Mouse (Mus musculus) kidney, postnatal 0 days (tissue): Measurements from ENCODE around the gene Rrm2. TPM values are rescaled to one million over a fixed set of nuclear protein-coding genes. Genes with fewer than 3 reads are reported as not detected.

Experiments used
- ATAC-seq: fragments of 200-750 bp; cut with Nextera tagmentation; replicated peaks from 2 replicates; pipeline ENCODE4 v1.8.0; 2017; ENCODE audit warnings: low read depth, moderate number of reproducible peaks, moderate TSS enrichment, moderate library complexity; ENCODE audit not compliant: low FRiP score
- DNase-seq: peaks from one replicate; pipeline ENCODE4 v3.0.0-alpha.2; 2016; ENCODE audit warnings: low spot score
- H3K27ac ChIP-seq: fragments of 300-500 bp; sonication (generic); 2 replicates; pipeline ENCODE4 v1.5.1; 2014; ENCODE audit warnings: mild to moderate bottlenecking
- H3K27me3 ChIP-seq: fragments of 300-500 bp; sonication (generic); 2 replicates; pipeline ENCODE4 v1.6.1; 2014; ENCODE audit warnings: low read length, mixed read lengths; ENCODE audit not compliant: insufficient read depth
- H3K36me3 ChIP-seq: fragments of 300-500 bp; sonication (generic); 2 replicates; pipeline ENCODE4 v1.6.1; 2014; ENCODE audit warnings: low read length, mixed read lengths; ENCODE audit not compliant: insufficient read depth
- H3K4me1 ChIP-seq: fragments of 300-500 bp; sonication (generic); replicated peaks from 2 replicates; pipeline ENCODE4 v1.6.1; 2014; ENCODE audit warnings: antibody characterized with exemption, low read length, mixed read lengths; ENCODE audit not compliant: insufficient read depth
- H3K4me2 ChIP-seq: fragments of 300-500 bp; sonication (generic); 2 replicates; pipeline ENCODE4 v1.6.1; 2014; ENCODE audit warnings: mild to moderate bottlenecking, low read length, moderate library complexity, mixed read lengths
- H3K4me3 ChIP-seq: fragments of 300-500 bp; sonication (generic); replicated peaks from 2 replicates; pipeline ENCODE4 v1.5.1; 2014; ENCODE audit warnings: low read depth, low read length
- H3K9ac ChIP-seq: fragments of 300-500 bp; sonication (generic); 2 replicates; pipeline ENCODE4 v1.6.1; 2014; ENCODE audit warnings: low read depth, low read length
- H3K9me3 ChIP-seq: fragments of 300-500 bp; sonication (generic); replicated peaks from 2 replicates; pipeline ENCODE4 v1.6.1; 2016; ENCODE audit warnings: low read length, inconsistent platforms, mixed read lengths
- CTCF ChIP-seq: IDR thresholded peaks from 2 replicates; pipeline ENCODE4 v1.5.1; 2016; ENCODE audit warnings: antibody characterized with exemption, low read depth, mild to moderate bottlenecking, moderate library complexity
- WGBS: fragments of 180-500 bp; shearing (Covaris S2); extraction: QIAGEN DNeasy Blood & Tissue Kit; methylation state at CpG from one replicate; pipeline ENCODE4 v1.1.7; 2014; 5-methylcytosine and 5-hydroxymethylcytosine counted together
- polyA plus RNA-seq: library from polyadenylated mRNA; unstranded; fragments of >200 nt; fragmentation: Nextera tagmentation; extraction: Ambion mirVana; gene quantifications from 2 replicates; pipeline ENCODE4 v1.2.1, GENCODE M21; 2015

Gene Rrm2
- polyA plus RNA-seq, 1 experiment from 2014 or later, result 101 TPM

DNA sequence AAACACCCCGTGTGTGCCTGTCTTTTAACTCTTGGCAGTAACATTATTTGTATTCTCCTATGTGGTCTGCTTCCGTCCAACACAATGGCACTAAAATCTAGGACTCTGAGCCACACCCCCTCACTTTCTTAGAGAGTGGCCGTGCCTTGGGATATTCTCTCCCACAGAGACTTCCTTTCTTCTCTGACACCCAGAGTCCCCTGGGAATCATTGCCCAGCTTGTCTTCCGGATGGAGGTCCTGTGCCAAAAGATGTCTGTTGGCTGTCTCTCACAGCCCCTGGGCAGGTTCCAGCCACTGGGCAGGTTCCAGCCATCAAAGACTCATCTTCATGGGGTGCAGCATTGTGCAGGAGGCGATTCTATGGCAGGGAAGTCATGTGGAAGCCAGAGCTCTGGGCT lies 46.7 kb downstream of the Rrm2 start:
- TF ChIP-seq CTCF, result no peak
- Histone ChIP-seq H3K27me3 (no peaks in the 10 kb centered on the region), H3K36me3 (no peaks in the 10 kb centered on the region), H3K4me1 (no peaks in the 10 kb centered on the region; the same call in 1 of the 2 replicates), H3K27ac (no peak overlapping the region), H3K4me2 (no peak overlapping the region), H3K9ac (no peak overlapping the region), H3K9me3 (no peaks in the 10 kb centered on the region), H3K4me3 (no peak overlapping the region)
- 51% methylated on average over 5 of the region's 5 CpGs for WGBS
- ATAC-seq, result no peak
- DNase-seq, result peak; percentile 14

DNA sequence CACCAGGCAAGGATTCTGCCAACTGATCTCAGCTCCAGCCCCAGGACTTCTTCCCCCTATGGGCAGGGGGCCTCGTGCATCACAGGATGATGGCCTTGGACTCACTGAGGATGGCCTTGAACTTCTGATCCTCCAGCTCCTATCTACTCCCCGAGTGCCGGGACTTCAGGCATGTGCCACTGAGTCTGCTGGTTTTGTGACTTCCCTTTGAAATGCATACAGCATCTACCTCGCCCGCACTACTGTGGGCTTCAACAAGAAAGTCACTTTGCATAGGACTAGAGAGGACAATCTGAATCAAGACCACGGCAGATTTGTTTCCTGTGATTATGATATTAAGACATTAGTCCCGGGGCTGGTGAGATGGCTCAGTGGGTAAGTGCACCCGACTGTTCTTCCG lies 47.4 kb downstream of the Rrm2 start:
- Histone ChIP-seq H3K4me2 (no peak overlapping the region), H3K4me3 (no peak overlapping the region), H3K9me3 (no peaks in the 10 kb centered on the region), H3K4me1 (no peaks in the 10 kb centered on the region; the same call in 1 of the 2 replicates), H3K9ac (no peak overlapping the region), H3K27ac (no peak overlapping the region), H3K27me3 (no peaks in the 10 kb centered on the region), H3K36me3 (no peaks in the 10 kb centered on the region)
- 89% methylated on average over 9 of the region's 9 CpGs for WGBS
- no peak for TF ChIP-seq CTCF
- ATAC-seq (no peak), DNase-seq (no peak)

DNA sequence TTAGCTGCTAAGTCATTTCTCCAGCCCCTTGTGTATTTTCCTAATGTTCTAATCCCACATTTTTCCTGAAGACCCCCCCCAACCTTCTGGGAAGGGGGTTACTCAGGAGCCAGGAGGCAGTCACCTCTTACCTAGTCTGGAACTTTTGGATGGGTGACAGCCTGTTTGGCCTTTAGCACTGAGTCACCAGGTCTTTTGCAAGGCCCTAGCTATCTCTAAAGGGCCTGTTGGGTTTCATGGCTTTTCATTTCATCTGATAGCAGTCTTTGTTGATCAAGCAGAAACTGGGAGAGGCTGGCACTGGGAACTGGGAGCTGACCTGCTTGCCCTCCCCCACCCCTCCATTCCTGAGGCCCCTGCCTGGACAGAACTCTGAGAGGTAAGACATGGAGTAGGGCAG lies 49.3 kb downstream of the Rrm2 start:
- Histone ChIP-seq H3K27ac (no peak overlapping the region), H3K4me3 (no peak overlapping the region), H3K9ac (no peak overlapping the region), H3K4me2 (no peak overlapping the region), H3K9me3 (no peaks in the 10 kb centered on the region), H3K36me3 (no peaks in the 10 kb centered on the region), H3K4me1 (no peaks in the 10 kb centered on the region; the same call in 1 of the 2 replicates), H3K27me3 (no peaks in the 10 kb centered on the region)
- no peak for TF ChIP-seq CTCF
- ATAC-seq, result no peak
- no peak for DNase-seq

DNA sequence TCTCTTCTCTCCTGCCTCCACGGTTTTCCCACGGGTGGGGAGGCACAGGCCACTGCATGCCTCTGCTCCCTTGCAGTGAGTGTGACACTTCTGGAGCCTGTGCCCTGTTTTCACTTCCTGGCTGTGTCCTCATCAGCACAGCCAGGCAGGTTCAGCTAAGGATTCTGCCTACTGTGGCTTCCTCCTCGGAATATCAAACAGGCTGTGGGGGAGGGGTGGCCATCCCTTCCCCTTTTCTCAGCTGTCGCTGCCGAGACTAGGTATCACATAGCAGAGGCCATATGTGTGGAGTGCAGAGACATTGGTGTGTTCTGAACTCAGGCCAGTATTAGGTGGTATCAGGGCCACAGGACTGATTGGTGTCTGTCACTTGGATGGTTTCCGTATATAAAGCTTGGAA lies 50.3 kb downstream of the Rrm2 start:
- DNase-seq (peak; percentile 19), ATAC-seq (no peak)
- no peaks in the 10 kb centered on the region for H3K36me3 ChIP-seq
- no peaks in the 10 kb centered on the region for H3K9me3 ChIP-seq
- H3K4me3 ChIP-seq, result no peak overlapping the region
- no peaks in the 10 kb centered on the region for H3K27me3 ChIP-seq
- H3K4me2 ChIP-seq, result no peak overlapping the region
- WGBS, result 17% methylated on average over 6 of the region's 6 CpGs
- no peaks in the 10 kb centered on the region; the same call in 1 of the 2 replicates for H3K4me1 ChIP-seq
- H3K9ac ChIP-seq, result no peak overlapping the region
- TF ChIP-seq CTCF, result no peak
- no peak overlapping the region for H3K27ac ChIP-seq

DNA sequence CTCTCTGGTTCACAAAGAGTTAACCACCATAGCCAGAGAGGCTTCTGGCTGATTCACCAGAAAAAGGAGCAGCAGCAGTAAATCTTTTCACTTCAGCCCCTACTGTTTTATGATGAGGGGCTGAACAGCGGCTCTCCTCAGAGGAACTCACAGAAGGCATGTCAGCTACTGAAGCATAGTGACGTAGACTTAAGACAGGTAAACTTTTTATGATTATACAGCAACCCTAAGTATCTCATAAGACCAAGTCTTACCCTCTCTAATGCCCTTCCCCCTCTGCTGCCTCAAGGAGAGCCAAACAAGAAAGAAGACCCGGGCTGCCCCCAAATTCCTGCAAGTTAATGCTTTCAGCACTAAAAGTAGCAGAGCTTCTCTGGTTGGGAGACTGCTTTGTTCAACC lies 54.2 kb downstream of the Rrm2 start:
- H3K4me1 ChIP-seq, result no peaks in the 10 kb centered on the region; the same call in 1 of the 2 replicates
- DNase-seq (peak; percentile 68), ATAC-seq (no peak)
- no peak overlapping the region for H3K27ac ChIP-seq
- WGBS, result 10% methylated on average over 3 of the region's 3 CpGs
- no peaks in the 10 kb centered on the region for H3K9me3 ChIP-seq
- no peak overlapping the region for H3K9ac ChIP-seq
- H3K36me3 ChIP-seq, result no peaks in the 10 kb centered on the region
- no peak for TF ChIP-seq CTCF
- H3K27me3 ChIP-seq, result no peaks in the 10 kb centered on the region
- peak overlapping the region; percentile 16; the same call in 1 of the 2 replicates for H3K4me2 ChIP-seq
- 0 out of 2 replicates have a peak overlapping the region, but pooled peaks have one; percentile 5 for H3K4me3 ChIP-seq

Other genes with a start within 250 kb of the Rrm2 start
- 27.6 and 28.5 TPM in 2 replicates for gene Taf1b, start 209.9 kb upstream of the Rrm2 start, polyA plus RNA-seq
- 2.3 and 2.8 TPM in 2 replicates for gene Grhl1, start 136.0 kb upstream of the Rrm2 start, polyA plus RNA-seq
- gene Klf11, start 57.0 kb upstream of the Rrm2 start, polyA plus RNA-seq, result 15.4 and 17.2 TPM in 2 replicates
- gene Cys1, start 26.4 kb upstream of the Rrm2 start, polyA plus RNA-seq, result 16.2 and 16.4 TPM in 2 replicates
- gene Mboat2, start 122.6 kb downstream of the Rrm2 start, polyA plus RNA-seq, result 44.5 and 50.8 TPM in 2 replicates